Comparison of ENCODE assay signal across 24 mouse cellular contexts in genomic region chr9:22488963-22489362, GRCm38 (mm10). TPM values are rescaled to one million over a fixed set of nuclear protein-coding genes. Genes with fewer than 3 reads are reported as not detected.
DNase-seq lines count a peak whose midpoint lies in the region; ATAC-seq lines count a peak whose summit lies in the region.
"Had no signal": no experiment of that assay in that cellular context is flagged by ENCODE, and none has a peak within 500 bp of the region (broad histone marks: within the 10 kb centered on the region; RNA-seq: fewer than 3 reads in every experiment).

No protein-coding gene starts in this region.

- peak; percentile 13 for DNase-seq in heart, adult 11 months
- DNase-seq in liver, embryonic 11.5 days (ENCODE audit: low spot score) = no peak
- no peak for DNase-seq in liver
- no peak for DNase-seq in kidney, adult 8-10 months
- DNase-seq in ovary, postnatal 10 days (ENCODE audit: low spot score) = no peak
- DNase-seq: adrenal gland, postnatal 25 days; B cell, adult 2 months; cerebellum, adult 2 months; cerebellum, postnatal 10 days; gastrocnemius, adult 2 months; gastrocnemius, postnatal 36 days; heart, adult 18-20 months had no signal

- H3K9me3 ChIP-seq in heart, embryonic 12.5 days (replicated peaks) = no peaks in the 10 kb centered on the region
- H3K9me3 ChIP-seq in liver, embryonic 11.5 days (ENCODE audit: control insufficient read depth, low read length) = no peaks in the 10 kb centered on the region
- H3K9me3 ChIP-seq in stomach, embryonic 15.5 days = no peaks in the 10 kb centered on the region
- H3K9me3 ChIP-seq: embryonic facial prominence, embryonic 10.5 days; forebrain, embryonic 10.5 days; heart, embryonic 13.5 days; hindbrain, embryonic 13.5 days had no signal

- no peak overlapping the region for H3K9ac ChIP-seq in heart, embryonic 12.5 days
- H3K9ac ChIP-seq in liver, embryonic 11.5 days (ENCODE audit: low read depth, low read length) = no peak overlapping the region
- H3K9ac ChIP-seq in stomach, embryonic 15.5 days = no peak overlapping the region
- H3K9ac ChIP-seq: heart, embryonic 13.5 days; hindbrain, embryonic 13.5 days had no signal

- no peaks in the 10 kb centered on the region for H3K36me3 ChIP-seq in heart, embryonic 12.5 days
- no peaks in the 10 kb centered on the region for H3K36me3 ChIP-seq in liver, embryonic 11.5 days (ENCODE audit: control insufficient read depth, insufficient read depth, low read length)
- H3K36me3 ChIP-seq in stomach, embryonic 15.5 days = no peaks in the 10 kb centered on the region
- H3K36me3 ChIP-seq: embryonic facial prominence, embryonic 10.5 days; forebrain, embryonic 10.5 days; heart, embryonic 13.5 days had no signal

- 33% methylated on average over 9 of the region's 9 CpGs for WGBS in heart, embryonic 12.5 days
- 61% methylated on average over 9 of the region's 9 CpGs for WGBS in liver, embryonic 11.5 days
- 50% methylated on average over 9 of the region's 9 CpGs for WGBS in stomach, embryonic 15.5 days

- no peak for ATAC-seq in heart, embryonic 12.5 days (ENCODE audit: insufficient number of reproducible peaks, low FRiP score)
- ATAC-seq in liver, embryonic 11.5 days (replicated peaks; ENCODE audit: low FRiP score) = 0 out of 2 replicates have a peak, but pooled peaks have one; percentile 36
- ATAC-seq in stomach, embryonic 15.5 days (ENCODE audit: insufficient read depth, low FRiP score, low read depth) = 0 out of 2 replicates have a peak, but pooled peaks have one; percentile 58
- ATAC-seq: activated CD4-positive, CD25-positive, alpha-beta regulatory T cell, adult 4 months; CD4-positive, CD25-positive, alpha-beta regulatory T cell, adult 4 months; forebrain, embryonic 14.5 days had no signal

- no peaks in the 10 kb centered on the region for H3K4me1 ChIP-seq in heart, embryonic 12.5 days (replicated peaks)
- H3K4me1 ChIP-seq in liver, embryonic 11.5 days (replicated peaks; ENCODE audit: control insufficient read depth, insufficient read depth, low read length) = no peaks in the 10 kb centered on the region
- no peaks in the 10 kb centered on the region for H3K4me1 ChIP-seq in stomach, embryonic 15.5 days
- H3K4me1 ChIP-seq: embryonic facial prominence, embryonic 10.5 days; forebrain, embryonic 10.5 days; heart, embryonic 13.5 days; hindbrain, embryonic 13.5 days had no signal

- no peak overlapping the region for H3K27ac ChIP-seq in heart, embryonic 12.5 days (ENCODE audit: poor library complexity, severe bottlenecking)
- H3K27ac ChIP-seq in liver, embryonic 11.5 days (ENCODE audit: low read depth, low read length) = no peak overlapping the region
- H3K27ac ChIP-seq in stomach, embryonic 15.5 days = no peak overlapping the region
- H3K27ac ChIP-seq: embryonic facial prominence, embryonic 10.5 days; forebrain, embryonic 10.5 days; gastrocnemius, adult 2 months; heart, embryonic 13.5 days; hindbrain, embryonic 13.5 days had no signal

- no peak overlapping the region for H3K4me3 ChIP-seq in heart, embryonic 12.5 days
- no peak overlapping the region for H3K4me3 ChIP-seq in liver, embryonic 11.5 days (ENCODE audit: low read depth, low read length)
- H3K4me3 ChIP-seq in stomach, embryonic 15.5 days (replicated peaks) = no peak overlapping the region
- H3K4me3 ChIP-seq: embryonic facial prominence, embryonic 10.5 days; erythroblast, embryonic 14.5 days; forebrain, embryonic 10.5 days; gastrocnemius, adult 2 months; heart, embryonic 13.5 days; hindbrain, embryonic 13.5 days had no signal

- H3K27me3 ChIP-seq in heart, embryonic 12.5 days (replicated peaks) = no peaks in the 10 kb centered on the region
- H3K27me3 ChIP-seq in liver, embryonic 11.5 days (replicated peaks; ENCODE audit: control insufficient read depth, insufficient read depth, low read length) = no peaks in the 10 kb centered on the region
- H3K27me3 ChIP-seq in stomach, embryonic 15.5 days (replicated peaks) = no peaks in the 10 kb centered on the region
- H3K27me3 ChIP-seq: heart, embryonic 13.5 days; hindbrain, embryonic 13.5 days had no signal

- no peak overlapping the region for H3K4me2 ChIP-seq in heart, embryonic 12.5 days
- no peak overlapping the region for H3K4me2 ChIP-seq in liver, embryonic 11.5 days
- H3K4me2 ChIP-seq in stomach, embryonic 15.5 days = no peak overlapping the region
- H3K4me2 ChIP-seq: heart, embryonic 13.5 days; hindbrain, embryonic 13.5 days had no signal

RNA-seq across cellular contexts. Expression of gene Bbs9, which starts 13.4 kb away (rescaled TPM):
- 7.8 and 8.0 TPM in 2 replicates for polyA plus RNA-seq in heart, embryonic 12.5 days (2016; fragmentation: Nextera tagmentation; extraction: Ambion mirVana)
- polyA plus RNA-seq in liver, embryonic 11.5 days (2014; fragmentation: Nextera tagmentation; extraction: Ambion mirVana) = 7.8 and 8.7 TPM in 2 replicates
- polyA plus RNA-seq in stomach, embryonic 15.5 days (2015; fragmentation: Nextera tagmentation; extraction: Ambion mirVana) = 9.9 and 12.4 TPM in 2 replicates
- polyA plus RNA-seq: erythroblast, embryonic 14.5 days had no signal

RNA-seq across cellular contexts. Expression of gene Rp9, which starts 19.4 kb away (rescaled TPM):
- polyA plus RNA-seq in heart, embryonic 12.5 days (2016; fragmentation: Nextera tagmentation; extraction: Ambion mirVana) = 48.1 and 51.6 TPM in 2 replicates
- 74.2 and 79.8 TPM in 2 replicates for polyA plus RNA-seq in liver, embryonic 11.5 days (2014; fragmentation: Nextera tagmentation; extraction: Ambion mirVana)
- polyA plus RNA-seq in stomach, embryonic 15.5 days (2015; fragmentation: Nextera tagmentation; extraction: Ambion mirVana) = 79.5 and 81.0 TPM in 2 replicates

RNA-seq across cellular contexts. Expression of gene Gm17545, which starts 34.9 kb away (rescaled TPM):
- polyA plus RNA-seq in heart, embryonic 12.5 days (2016; fragmentation: Nextera tagmentation; extraction: Ambion mirVana) = not detected in 2 replicates
- polyA plus RNA-seq in liver, embryonic 11.5 days (2014; fragmentation: Nextera tagmentation; extraction: Ambion mirVana) = not detected in 2 replicates
- polyA plus RNA-seq in stomach, embryonic 15.5 days (2015; fragmentation: Nextera tagmentation; extraction: Ambion mirVana) = not detected in 2 replicates
- polyA plus RNA-seq: activated CD4-positive, CD25-positive, alpha-beta regulatory T cell, adult 4 months; CD4-positive, CD25-positive, alpha-beta regulatory T cell, adult 4 months; cerebellum, adult 2 months; embryonic facial prominence, embryonic 10.5 days; embryonic facial prominence, embryonic 14.5 days; erythroblast, embryonic 14.5 days; forebrain, embryonic 10.5 days; forebrain, embryonic 14.5 days; heart, embryonic 13.5 days; heart, postnatal 0 days; hindbrain, embryonic 13.5 days had no signal
